Mouse (Mus musculus) G1E (cell line): Measurements from ENCODE around the gene Marc2. TPM values are rescaled to one million over a fixed set of nuclear protein-coding genes. Genes with fewer than 3 reads are reported as not detected.
A peak's percentile ranks its signal among the peaks of the same experiment; 100 is the strongest.

Source experiments
- ATAC-seq: 2 replicates; pipeline ENCODE4 v1.8.0; 2016; ENCODE audit warnings: mild to moderate bottlenecking; ENCODE audit not compliant: insufficient number of reproducible peaks, poor library complexity, low FRiP score, severe bottlenecking; ENCODE audit errors: extremely low read depth
- DNase-seq: peaks from one replicate; pipeline ENCODE4 v3.0.0; 2012; ENCODE audit warnings: low spot score
- H3K27me3 ChIP-seq: 2 replicates; pipeline ENCODE4 v1.6.1; 2012; ENCODE audit warnings: mild to moderate bottlenecking, low read length, inconsistent platforms; ENCODE audit not compliant: insufficient read depth
- H3K36me3 ChIP-seq: replicated peaks from 2 replicates; pipeline ENCODE3; 2012; ENCODE audit warnings: mild to moderate bottlenecking, inconsistent platforms
- H3K4me1 ChIP-seq: 2 replicates; pipeline ENCODE4 v1.6.1; 2012; ENCODE audit warnings: low read depth, low read length, inconsistent platforms, mixed read lengths; ENCODE audit not compliant: insufficient read depth
- H3K4me3 ChIP-seq: 2 replicates; pipeline ENCODE4 v1.5.1; 2012; ENCODE audit warnings: low read depth, mild to moderate bottlenecking, inconsistent platforms, low read length, moderate library complexity, mixed read lengths
- H3K9me3 ChIP-seq: replicated peaks from 2 replicates; pipeline ENCODE4 v1.6.1; 2012; ENCODE audit warnings: inconsistent platforms
- CTCF ChIP-seq: IDR thresholded peaks from 2 replicates; pipeline ENCODE4 v1.5.1; 2012; ENCODE audit warnings: low read depth, low read length, inconsistent platforms, mixed read lengths
- GATA1 ChIP-seq: IDR thresholded peaks from 2 replicates; pipeline ENCODE4 v1.6.1; 2012; ENCODE audit warnings: borderline replicate concordance, low read length, inconsistent platforms, mixed read lengths
- GATA2 ChIP-seq: IDR thresholded peaks from 2 replicates; pipeline ENCODE4 v1.6.1; 2012; ENCODE audit warnings: low read depth, low read length, inconsistent platforms, borderline replicate concordance
- POLR2AphosphoS5 ChIP-seq: IDR thresholded peaks from 2 replicates; pipeline ENCODE4 v1.6.1; 2012; ENCODE audit warnings: low read depth, low read length, inconsistent platforms; ENCODE audit not compliant: insufficient replicate concordance
- TAL1 ChIP-seq: conservative IDR thresholded peaks from 2 replicates; pipeline ENCODE4 v1.6.1; 2012; ENCODE audit warnings: low read depth, low read length, inconsistent platforms, mixed read lengths
- polyA plus RNA-seq: library from polyadenylated mRNA; stranded (reverse); fragments of >175 nt; gene quantifications from 2 replicates; pipeline ENCODE4 v1.2.3, GENCODE M21; 2012
- total RNA-seq, 2 experiments: library from RNA; stranded (forward) in 1 of 2; stranded (reverse) in 1 of 2; fragments of 200-1000 nt in 1 of 2; fragments of >200 nt in 1 of 2; fragmentation: Nextera tagmentation in 1 of 2; gene quantifications; 2 replicates each; pipeline ENCODE4 v1.2.3; 2014 to 2017

The Marc2 gene
- total and polyA plus RNA-seq, 3 experiments, result 39.8 to 62.0 (median 53.5) TPM

DNA sequence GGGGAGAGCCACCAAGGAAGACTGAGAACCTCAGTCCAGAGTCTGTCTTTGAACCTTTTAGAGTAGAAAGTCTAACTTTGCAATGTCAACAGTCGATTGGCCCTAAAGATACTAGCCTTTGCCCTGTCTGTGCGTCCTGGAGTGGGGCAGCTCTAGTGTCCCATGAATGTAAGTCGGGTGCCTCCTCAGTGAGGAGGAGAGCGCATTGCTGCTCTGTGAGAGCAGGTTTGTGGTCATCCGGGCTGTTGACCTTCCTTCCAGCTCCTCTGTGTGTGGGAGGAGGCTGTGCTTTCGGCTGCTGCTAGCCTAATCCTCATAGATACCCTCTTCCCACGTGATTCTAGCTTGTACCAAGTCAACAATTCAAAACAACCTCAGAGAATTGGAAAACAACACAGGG lies 4.9 kb upstream of the Marc2 start:
- no peaks in the 10 kb centered on the region for H3K36me3 ChIP-seq
- ATAC-seq (no peak), DNase-seq (no peak)
- TF ChIP-seq TAL1, result no peak
- H3K27me3 ChIP-seq, result peaks cover 11% of the 10 kb centered on the region
- H3K4me1 ChIP-seq, result peaks cover 24% of the 10 kb centered on the region
- H3K4me3 ChIP-seq, result no peak overlapping the region
- H3K9me3 ChIP-seq, result no peaks in the 10 kb centered on the region

DNA sequence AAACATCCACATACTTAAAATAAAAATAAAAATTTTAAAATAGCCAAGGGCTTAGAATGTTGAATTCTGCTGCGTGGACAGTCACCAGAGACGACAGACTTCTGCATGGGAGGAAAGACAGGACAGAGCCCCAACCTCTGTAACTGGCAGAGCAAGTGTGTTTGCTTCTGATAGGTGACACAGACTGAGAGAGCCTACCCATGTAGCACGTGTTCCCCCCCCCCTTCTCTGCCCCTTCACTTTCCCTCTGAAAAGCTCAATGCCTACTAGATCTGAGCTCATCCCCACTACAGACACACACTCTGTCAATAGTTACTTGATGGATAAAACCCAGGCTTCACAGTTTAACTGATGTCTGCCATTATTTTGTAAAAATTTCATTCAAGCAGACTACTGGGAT lies 722 bp upstream of the Marc2 start:
- H3K4me1 ChIP-seq, result peaks cover 32% of the 10 kb centered on the region
- H3K36me3 ChIP-seq, result peaks cover 18% of the 10 kb centered on the region
- DNase-seq, result no peak
- no peak for TF ChIP-seq CTCF
- H3K9me3 ChIP-seq, result no peaks in the 10 kb centered on the region
- peaks cover 6% of the 10 kb centered on the region for H3K27me3 ChIP-seq
- ATAC-seq, result no peak
- no peak overlapping the region; the same call in 1 of the 2 replicates for H3K4me3 ChIP-seq

DNA sequence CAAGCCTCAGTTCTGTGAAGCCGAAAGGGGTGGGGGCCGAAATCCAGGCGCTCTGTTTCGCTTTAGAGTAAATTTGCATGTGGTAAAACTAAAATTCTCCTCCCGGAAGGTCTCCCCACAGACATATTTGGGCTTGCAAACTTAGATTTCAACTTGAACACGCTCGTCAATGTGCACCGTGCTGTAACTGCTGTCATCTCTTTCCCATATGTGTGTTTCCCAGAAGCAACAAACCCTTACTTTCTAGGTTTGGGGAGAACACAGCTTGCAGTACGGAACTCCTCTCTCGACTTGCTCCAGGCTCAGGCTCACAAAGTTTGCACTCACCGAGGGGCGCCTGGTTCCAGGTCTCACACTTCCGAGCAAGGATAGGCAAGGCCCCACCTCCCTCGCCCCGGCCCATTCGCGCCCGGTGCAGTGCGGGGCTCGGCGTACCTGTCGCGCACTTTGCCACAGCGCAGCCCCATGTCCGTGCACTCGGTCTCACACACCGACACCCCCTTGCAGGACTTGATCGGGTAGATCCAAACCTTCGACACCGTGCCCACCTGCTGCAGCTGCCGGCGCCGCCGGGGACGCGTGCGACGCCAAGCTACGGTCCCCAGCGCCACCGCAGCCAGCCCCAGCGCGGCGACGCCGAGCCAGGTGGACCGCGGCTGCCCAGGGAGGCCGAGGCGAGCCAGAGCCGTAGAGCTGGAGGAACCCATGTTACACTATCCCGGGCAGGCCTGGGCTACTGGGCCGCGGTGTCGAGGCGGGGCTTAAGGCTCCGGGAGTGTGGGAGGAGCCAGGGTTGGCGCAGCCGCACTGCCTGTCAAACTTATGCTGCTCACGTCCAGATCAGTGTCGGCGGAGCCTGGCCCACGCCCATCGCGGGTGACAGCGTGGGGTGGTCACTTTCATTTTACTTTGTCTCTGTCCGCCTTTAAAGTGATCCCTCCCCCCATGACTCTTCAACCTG lies 860 bp downstream of the Marc2 start:
- DNase-seq (peak; percentile 89), ATAC-seq (peak; percentile 90)
- peaks cover 33% of the 10 kb centered on the region for H3K36me3 ChIP-seq

DNA sequence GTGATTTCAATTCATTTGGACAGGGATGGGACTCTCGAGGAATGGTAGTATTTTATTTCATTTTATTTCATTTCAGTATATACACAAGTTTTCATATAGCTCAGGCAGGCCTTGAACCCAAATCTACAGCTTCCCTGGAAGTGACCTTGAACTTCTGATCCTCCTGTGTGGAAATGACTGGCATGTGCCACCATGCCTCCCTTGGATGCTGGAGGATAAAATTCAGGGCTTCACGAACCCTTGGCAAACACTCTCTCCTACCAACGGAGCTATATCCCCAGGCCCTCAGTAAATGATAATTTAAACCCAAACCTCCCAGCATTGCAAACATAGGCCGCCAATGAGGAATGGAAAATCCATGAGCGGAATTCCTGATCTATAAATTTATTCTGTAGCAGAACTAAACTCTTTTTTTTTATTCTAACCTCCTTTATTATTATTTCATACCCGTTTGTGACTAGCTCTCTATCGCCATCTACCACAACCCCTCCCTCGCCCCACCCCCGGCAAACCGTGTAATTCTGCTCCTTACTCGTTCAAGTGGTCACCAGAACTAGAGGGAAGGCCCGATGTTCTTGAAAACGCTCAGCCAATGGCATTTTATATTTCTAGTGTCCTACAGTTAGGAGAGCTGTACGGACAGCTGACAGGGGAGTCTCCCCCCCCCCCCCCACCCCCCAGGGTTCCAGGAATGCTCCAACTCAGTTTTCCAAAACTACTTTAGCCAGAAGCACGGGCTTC lies 1.8 kb downstream of the Marc2 start:
- DNase-seq (peak; percentile 35), ATAC-seq (no peak)
- Histone ChIP-seq H3K27me3 (no peaks in the 10 kb centered on the region), H3K36me3 (peaks cover 42% of the 10 kb centered on the region), H3K4me1 (peaks cover 34% of the 10 kb centered on the region), H3K4me3 (peak overlapping the region; percentile 97), H3K9me3 (no peaks in the 10 kb centered on the region)
- TF ChIP-seq POLR2AphosphoS5, result no peak
- TF ChIP-seq CTCF, result no peak
- no peak for TF ChIP-seq GATA1
- no peak for TF ChIP-seq TAL1
- TF ChIP-seq GATA2, result no peak

More for the DNA sequence above, 860 bp downstream of the Marc2 start:
- no peak for TF ChIP-seq CTCF
- no peak for TF ChIP-seq GATA1
- TF ChIP-seq TAL1, result no peak
- no peak for TF ChIP-seq POLR2AphosphoS5
- no peak for TF ChIP-seq GATA2
- Histone ChIP-seq H3K4me3 (peak overlapping the region; percentile 97), H3K9me3 (no peaks in the 10 kb centered on the region), H3K4me1 (peaks cover 34% of the 10 kb centered on the region), H3K27me3 (no peaks in the 10 kb centered on the region)

DNA sequence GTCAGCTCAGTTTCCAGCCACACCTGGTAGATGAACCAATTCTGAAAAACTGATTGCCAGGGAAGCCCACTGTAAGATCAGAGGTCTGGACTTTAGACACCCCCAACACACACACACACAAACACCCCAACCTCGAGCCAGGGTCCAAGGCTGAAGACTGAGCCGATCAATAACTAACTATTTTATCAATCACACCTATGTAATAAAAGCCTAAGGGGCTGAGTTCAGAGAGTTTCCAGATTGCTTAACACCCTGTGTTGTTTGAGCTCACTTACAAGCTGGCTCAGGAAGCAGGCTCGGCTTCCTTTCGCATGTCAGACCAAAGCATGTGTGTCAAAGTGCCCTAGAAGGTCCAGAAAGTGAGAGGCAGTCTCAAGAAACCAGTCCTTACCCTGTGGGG lies 8.6 kb downstream of the Marc2 start:
- Histone ChIP-seq H3K36me3 (peaks cover 89% of the 10 kb centered on the region), H3K9me3 (no peaks in the 10 kb centered on the region), H3K4me1 (0 out of 2 replicates have a peak, but pooled peaks cover 4% of the 10 kb centered on the region), H3K4me3 (no peak overlapping the region), H3K27me3 (no peaks in the 10 kb centered on the region)
- no peak for DNase-seq
- TF ChIP-seq GATA1 (no peak), CTCF (no peak), GATA2 (no peak), POLR2AphosphoS5 (no peak), TAL1 (no peak)
- ATAC-seq, result no peak

DNA sequence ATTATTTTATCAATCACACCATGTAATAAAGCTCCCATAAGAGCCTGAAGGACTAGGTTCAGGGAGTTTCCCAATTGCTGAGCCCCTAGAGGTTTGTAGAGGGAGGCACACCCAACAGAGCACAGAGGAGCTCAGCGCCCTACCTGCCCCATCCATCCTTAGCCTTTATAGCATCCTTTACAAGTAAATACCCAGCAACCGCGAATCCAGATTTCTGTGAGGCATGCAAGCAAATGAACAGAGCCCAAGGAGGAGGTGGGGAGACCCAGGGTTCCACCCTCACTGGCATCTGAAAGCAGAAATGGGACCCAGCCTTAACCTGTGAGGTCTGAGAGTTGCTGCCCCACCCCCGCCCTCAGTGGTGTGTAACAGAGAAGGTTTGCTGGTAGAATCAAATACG lies 9.9 kb downstream of the Marc2 start:
- TF ChIP-seq GATA1, result no peak
- no peak for TF ChIP-seq CTCF
- no peak for TF ChIP-seq GATA2
- TF ChIP-seq POLR2AphosphoS5, result no peak
- Histone ChIP-seq H3K4me3 (no peak overlapping the region), H3K36me3 (peaks cover 90% of the 10 kb centered on the region), H3K9me3 (no peaks in the 10 kb centered on the region), H3K27me3 (no peaks in the 10 kb centered on the region), H3K4me1 (0 out of 2 replicates have a peak, but pooled peaks cover 2% of the 10 kb centered on the region)
- ATAC-seq, result no peak
- DNase-seq, result no peak
